Mouse (Mus musculus) intestine, embryonic 16.5 days (tissue): ENCODE data around the gene Ern1. TPM values are rescaled to one million over a fixed set of nuclear protein-coding genes. Genes with fewer than 3 reads are reported as not detected.
"Not testable (repeated sequence)": the region's sequence is repeated elsewhere in the genome, so short reads cannot be mapped to it uniquely, and the experiment has no call there.

Experiments
- ATAC-seq: fragments of 200-750 bp; cut with Nextera tagmentation; 2 replicates; pipeline ENCODE4 v1.8.0; 2017; ENCODE audit warnings: moderate TSS enrichment, moderate library complexity
- H3K27ac ChIP-seq: fragments of 300-500 bp; sonication (generic); 2 replicates; pipeline ENCODE4 v1.5.1; 2014; ENCODE audit warnings: mild to moderate bottlenecking, low read length
- H3K27me3 ChIP-seq: fragments of 300-500 bp; sonication (generic); replicated peaks from 2 replicates; pipeline ENCODE4 v1.6.1; 2014; ENCODE audit warnings: low read length, control low read depth, mixed read lengths; ENCODE audit not compliant: control insufficient read depth, insufficient read depth
- H3K36me3 ChIP-seq: fragments of 300-500 bp; sonication (generic); 2 replicates; pipeline ENCODE4 v1.6.1; 2014; ENCODE audit warnings: low read length, control low read depth; ENCODE audit not compliant: control insufficient read depth, insufficient read depth
- H3K4me1 ChIP-seq: fragments of 300-500 bp; sonication (generic); 2 replicates; pipeline ENCODE4 v1.6.1; 2014; ENCODE audit warnings: low read length, control low read depth, mixed read lengths; ENCODE audit not compliant: control insufficient read depth, insufficient read depth
- H3K4me2 ChIP-seq: fragments of 300-500 bp; sonication (generic); 2 replicates; pipeline ENCODE4 v1.6.1; 2014; ENCODE audit warnings: low read depth, low read length, control low read depth
- H3K4me3 ChIP-seq: fragments of 300-500 bp; sonication (generic); 2 replicates; pipeline ENCODE4 v1.5.1; 2014; ENCODE audit warnings: mild to moderate bottlenecking, low read length
- H3K9ac ChIP-seq: fragments of 300-500 bp; sonication (generic); 2 replicates; pipeline ENCODE4 v1.6.1; 2014; ENCODE audit warnings: low read depth, low read length
- H3K9me3 ChIP-seq: fragments of 300-500 bp; sonication (generic); 2 replicates; pipeline ENCODE4 v1.6.1; 2016; ENCODE audit warnings: low read length, control low read depth; ENCODE audit not compliant: control insufficient read depth
- WGBS: fragments of 180-500 bp; shearing (Covaris S2); extraction: QIAGEN DNeasy Blood & Tissue Kit; methylation state at CpG from one replicate; pipeline ENCODE4 v1.1.7; 2014; 5-methylcytosine and 5-hydroxymethylcytosine counted together
- polyA plus RNA-seq: library from polyadenylated mRNA; unstranded; fragments of >200 nt; fragmentation: Nextera tagmentation; extraction: Ambion mirVana; gene quantifications from 2 replicates; pipeline ENCODE4 v1.2.1, GENCODE M21; 2015

Ern1 gene
- polyA plus RNA-seq, 1 experiment from 2014 or later: 4.1 TPM

DNA sequence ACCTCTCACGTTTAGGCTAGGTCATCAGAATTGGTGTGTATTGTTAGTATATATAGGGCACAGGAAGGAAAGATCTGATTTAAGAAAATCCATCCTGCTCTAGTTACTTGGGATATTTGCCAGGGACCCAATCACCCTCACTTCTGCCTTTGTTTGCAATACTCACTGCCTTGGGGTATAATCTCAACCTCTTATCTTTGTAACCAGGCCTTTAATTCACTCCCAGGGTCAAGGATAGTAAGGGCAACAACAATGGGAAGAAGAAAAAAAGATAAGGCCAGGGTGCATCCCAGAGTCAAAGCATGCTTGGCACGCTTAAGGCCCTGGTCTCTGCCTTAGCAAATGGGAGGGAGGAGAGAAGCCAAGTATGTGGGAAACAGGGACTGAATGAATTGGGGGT, 69.8 kb downstream of the Ern1 start:
- no peak for ATAC-seq
- no peaks in the 10 kb centered on the region for H3K9me3 ChIP-seq
- H3K4me2 ChIP-seq: no peak overlapping the region
- H3K4me1 ChIP-seq: no peaks in the 10 kb centered on the region
- WGBS: 78% methylated on average over 2 of the region's 2 CpGs
- no peak overlapping the region for H3K9ac ChIP-seq
- H3K27ac ChIP-seq: no peak overlapping the region
- H3K27me3 ChIP-seq: no peaks in the 10 kb centered on the region
- H3K36me3 ChIP-seq: no peaks in the 10 kb centered on the region
- H3K4me3 ChIP-seq: no peak overlapping the region

DNA sequence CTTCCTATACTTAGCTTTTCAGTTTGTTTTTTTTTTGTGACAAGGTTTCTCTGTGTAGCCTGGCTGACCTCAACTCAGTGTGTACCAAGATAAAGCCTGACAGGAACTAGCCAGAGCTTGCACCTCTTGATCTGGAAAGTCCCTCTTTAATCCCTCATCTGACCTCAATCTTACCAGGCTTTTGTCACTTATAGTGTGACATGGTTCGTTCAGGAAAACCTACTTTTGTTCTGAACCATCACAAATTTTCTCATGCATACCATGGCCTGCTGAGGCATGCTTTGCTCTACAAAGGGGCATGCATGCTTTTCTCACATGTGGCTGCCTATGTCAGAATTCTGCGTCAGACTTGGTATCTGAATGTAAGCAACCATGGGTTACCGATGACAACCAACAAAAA, 71.3 kb downstream of the Ern1 start:
- no peak overlapping the region for H3K9ac ChIP-seq
- no peaks in the 10 kb centered on the region for H3K36me3 ChIP-seq
- H3K9me3 ChIP-seq: no peaks in the 10 kb centered on the region
- no peak overlapping the region for H3K4me3 ChIP-seq
- no peak overlapping the region for H3K4me2 ChIP-seq
- no peaks in the 10 kb centered on the region for H3K27me3 ChIP-seq
- no peak for ATAC-seq
- no peaks in the 10 kb centered on the region for H3K4me1 ChIP-seq
- H3K27ac ChIP-seq: no peak overlapping the region
- 84% methylated on average over 3 of the region's 3 CpGs for WGBS

DNA sequence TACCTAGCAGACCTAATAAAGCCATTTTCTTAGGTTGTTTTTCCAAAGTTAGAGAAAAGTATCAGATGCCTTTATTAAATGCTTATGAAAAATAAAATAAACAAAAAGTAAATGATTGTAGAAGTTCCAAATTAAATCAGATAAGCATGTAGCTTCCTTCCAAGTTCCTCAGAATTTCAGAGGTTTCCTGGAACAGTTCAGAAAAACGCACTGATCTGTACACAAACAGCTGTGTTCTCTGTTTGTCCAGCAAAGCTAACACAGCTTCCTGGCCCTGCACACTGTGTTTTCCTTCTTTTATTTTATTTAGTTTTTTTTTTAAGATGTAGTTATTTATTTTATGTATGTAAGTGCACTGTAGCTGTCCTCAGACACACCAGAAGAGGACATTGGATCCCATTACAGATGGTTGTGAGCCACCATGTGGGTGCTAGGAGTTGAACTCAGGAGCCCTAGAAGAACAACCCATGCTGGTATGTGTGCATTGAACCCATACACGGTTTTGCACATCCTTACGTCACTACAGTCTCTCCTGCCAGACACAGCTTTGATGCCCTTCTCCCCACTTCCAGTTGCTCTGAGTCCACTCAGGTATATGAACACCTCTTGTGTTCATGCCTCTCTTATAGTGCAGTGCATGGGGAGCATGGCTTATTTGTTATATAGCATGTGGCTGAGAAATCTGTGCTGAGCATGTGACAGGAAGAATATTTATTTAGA, 74.9 kb downstream of the Ern1 start:
- ATAC-seq: no peak
- Histone ChIP-seq H3K4me1 (no peaks in the 10 kb centered on the region), H3K27ac (no peak overlapping the region), H3K4me3 (no peak overlapping the region), H3K36me3 (peaks cover 3% of the 10 kb centered on the region; the same call in 1 of the 2 replicates), H3K27me3 (no peaks in the 10 kb centered on the region), H3K9me3 (no peaks in the 10 kb centered on the region), H3K9ac (no peak overlapping the region), H3K4me2 (no peak overlapping the region)
- WGBS: 88% methylated on average over 3 of the region's 3 CpGs

DNA sequence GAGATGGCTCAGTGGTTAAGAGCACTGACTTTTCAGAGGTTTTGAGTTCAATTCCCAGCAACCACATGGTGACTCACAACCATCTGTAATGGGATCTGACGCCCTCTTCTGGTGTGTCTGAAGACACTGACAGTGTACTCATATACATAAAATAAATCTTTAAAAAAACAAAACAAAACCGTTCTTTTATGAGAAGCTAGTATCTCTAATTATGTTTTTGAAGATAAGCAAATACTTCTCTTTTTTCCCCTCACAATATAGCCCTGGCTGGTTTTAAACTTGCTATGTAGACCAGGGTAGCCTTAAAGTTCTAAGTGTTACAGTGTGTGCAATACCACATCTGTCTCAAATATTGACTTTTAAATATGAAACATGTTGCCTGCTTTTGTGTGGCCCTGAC, 76.5 kb downstream of the Ern1 start:
- H3K27me3 ChIP-seq: no peaks in the 10 kb centered on the region
- H3K9ac ChIP-seq: no peak overlapping the region
- no peaks in the 10 kb centered on the region for H3K9me3 ChIP-seq
- no peak for ATAC-seq
- H3K4me2 ChIP-seq: no peak overlapping the region
- WGBS: 85% methylated on average over 2 of the region's 2 CpGs
- peaks cover 3% of the 10 kb centered on the region; the same call in 1 of the 2 replicates for H3K36me3 ChIP-seq
- no peaks in the 10 kb centered on the region for H3K4me1 ChIP-seq
- H3K27ac ChIP-seq: no peak overlapping the region
- no peak overlapping the region for H3K4me3 ChIP-seq

DNA sequence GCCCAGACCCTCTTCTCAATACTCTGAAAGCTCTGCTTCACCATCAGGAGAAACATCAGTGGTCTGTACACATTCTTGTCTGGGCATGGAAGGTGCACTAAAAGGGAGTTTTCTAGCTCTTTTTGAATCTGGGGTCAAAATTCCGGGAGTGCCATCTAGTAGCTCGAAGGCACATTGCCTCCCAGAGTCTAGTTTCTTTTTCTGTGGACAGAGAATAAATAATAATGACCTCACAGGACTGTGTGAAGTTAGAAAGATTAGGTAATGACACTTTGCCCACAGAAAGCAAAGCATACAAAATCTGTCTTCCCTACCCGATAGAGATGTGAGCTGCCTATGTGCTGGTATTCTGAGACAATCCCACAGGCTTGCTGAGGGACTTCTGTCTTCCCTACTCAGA, 77.1 kb downstream of the Ern1 start:
- Histone ChIP-seq H3K27ac (no peak overlapping the region), H3K4me3 (no peak overlapping the region), H3K4me2 (no peak overlapping the region), H3K36me3 (peaks cover 3% of the 10 kb centered on the region; the same call in 1 of the 2 replicates), H3K9me3 (no peaks in the 10 kb centered on the region), H3K4me1 (no peaks in the 10 kb centered on the region), H3K27me3 (no peaks in the 10 kb centered on the region), H3K9ac (no peak overlapping the region)
- ATAC-seq: no peak
- 88% methylated on average over 3 of the region's 3 CpGs for WGBS

DNA sequence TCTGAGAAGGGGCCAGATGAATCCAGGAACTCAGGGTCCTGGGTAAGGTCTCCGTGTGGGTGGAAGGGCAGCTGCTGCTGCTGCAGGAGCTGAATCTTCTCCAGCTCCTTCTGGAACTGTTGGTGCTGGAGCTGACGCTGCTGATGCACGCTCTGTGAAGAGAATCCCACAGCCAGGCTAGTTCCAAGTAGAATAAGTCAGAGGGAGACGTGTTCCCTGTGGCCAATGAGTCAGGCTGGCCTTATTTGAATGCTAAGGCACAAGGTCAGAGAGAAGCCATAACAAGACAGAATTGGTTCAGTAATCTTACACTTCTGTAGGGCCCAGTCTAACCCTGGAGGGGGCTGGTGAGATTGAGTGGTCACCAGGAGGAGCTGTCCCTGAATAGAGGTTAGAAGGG, 77.6 kb downstream of the Ern1 start:
- Histone ChIP-seq H3K27me3 (no peaks in the 10 kb centered on the region), H3K9ac (no peak overlapping the region), H3K4me3 (no peak overlapping the region), H3K9me3 (no peaks in the 10 kb centered on the region), H3K4me1 (no peaks in the 10 kb centered on the region), H3K27ac (no peak overlapping the region), H3K4me2 (no peak overlapping the region), H3K36me3 (peaks cover 3% of the 10 kb centered on the region; the same call in 1 of the 2 replicates)
- WGBS: 63% methylated on average over 4 of the region's 4 CpGs
- ATAC-seq: no peak

DNA sequence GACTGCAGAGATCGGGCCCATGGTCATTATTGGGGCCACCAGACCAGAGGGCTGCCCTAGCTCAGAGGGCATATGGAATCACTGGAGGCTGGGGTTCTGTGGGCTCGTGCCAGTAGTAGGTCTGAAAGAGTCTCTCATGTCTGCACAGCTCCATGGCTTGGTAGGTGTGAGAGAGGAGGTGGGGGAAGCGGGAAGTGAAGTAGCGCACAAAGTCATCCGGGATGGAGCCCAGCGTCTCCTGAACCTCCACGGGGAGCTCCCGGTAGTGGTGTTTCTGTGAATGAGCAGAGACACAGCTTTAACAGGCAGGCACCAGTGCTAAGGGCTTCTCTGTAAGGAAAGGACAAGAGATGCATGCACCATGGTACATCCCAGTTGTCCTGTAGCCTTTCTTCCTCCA, 89.2 kb downstream of the Ern1 start:
- no peaks in the 10 kb centered on the region for H3K9me3 ChIP-seq
- no peak overlapping the region for H3K4me3 ChIP-seq
- H3K4me2 ChIP-seq: no peak overlapping the region
- no peaks in the 10 kb centered on the region for H3K27me3 ChIP-seq
- WGBS: 92% methylated on average over 8 of the region's 8 CpGs
- H3K9ac ChIP-seq: no peak overlapping the region
- no peaks in the 10 kb centered on the region for H3K4me1 ChIP-seq
- H3K36me3 ChIP-seq: no peaks in the 10 kb centered on the region; the same call in 1 of the 2 replicates
- H3K27ac ChIP-seq: no peak overlapping the region
- ATAC-seq: no peak

DNA sequence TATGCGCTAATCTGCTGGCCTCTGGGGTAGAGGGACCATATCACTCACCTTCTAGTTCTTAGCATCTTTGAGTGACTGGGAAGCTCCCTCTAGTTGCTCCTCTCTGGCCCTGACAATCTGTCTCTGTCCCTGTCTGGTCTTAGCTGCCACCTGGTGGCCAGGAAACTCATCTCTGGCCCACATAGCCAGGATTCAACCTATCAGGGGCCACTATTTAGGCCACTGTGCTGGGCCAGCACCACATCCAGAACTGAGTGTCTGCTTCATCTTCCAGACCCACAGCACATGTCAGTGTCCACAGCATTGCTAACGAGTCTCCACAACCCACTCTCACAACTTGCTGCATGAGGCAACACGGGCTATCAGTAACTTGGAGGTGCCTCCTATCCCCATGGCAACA, 90.0 kb downstream of the Ern1 start:
- Histone ChIP-seq H3K4me2 (no peak overlapping the region), H3K4me3 (no peak overlapping the region), H3K9me3 (no peaks in the 10 kb centered on the region), H3K9ac (no peak overlapping the region), H3K27ac (no peak overlapping the region), H3K4me1 (no peaks in the 10 kb centered on the region), H3K36me3 (no peaks in the 10 kb centered on the region), H3K27me3 (no peaks in the 10 kb centered on the region)
- ATAC-seq: no peak
- WGBS: 88% methylated on average over 3 of the region's 3 CpGs

DNA sequence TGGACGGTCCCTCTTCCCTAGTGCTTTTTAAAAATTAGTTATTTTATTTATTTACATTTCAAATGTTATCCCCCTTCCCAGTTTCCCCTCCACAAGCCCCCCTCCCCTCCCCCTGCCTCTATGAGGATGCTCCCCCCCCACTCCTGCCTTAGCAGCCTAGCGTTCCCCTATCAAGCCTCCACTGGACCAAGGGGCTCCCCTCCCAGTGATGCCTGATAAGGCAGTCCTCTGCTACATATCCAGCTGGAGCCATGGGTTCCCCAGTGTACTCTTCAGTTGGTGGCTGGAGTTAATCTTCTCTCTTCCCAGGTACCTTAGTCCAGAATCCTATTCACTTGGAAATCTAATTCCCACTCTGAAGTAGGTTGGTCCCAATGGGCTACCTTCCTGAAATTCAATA, 93.6 kb downstream of the Ern1 start:
- not testable (repeated sequence) for H3K4me2 ChIP-seq, H3K36me3 ChIP-seq, H3K27ac ChIP-seq, H3K9ac ChIP-seq, H3K4me1 ChIP-seq, ATAC-seq, H3K27me3 ChIP-seq, H3K4me3 ChIP-seq, H3K9me3 ChIP-seq
- 75% methylated on average over 2 of the region's 2 CpGs for WGBS

DNA sequence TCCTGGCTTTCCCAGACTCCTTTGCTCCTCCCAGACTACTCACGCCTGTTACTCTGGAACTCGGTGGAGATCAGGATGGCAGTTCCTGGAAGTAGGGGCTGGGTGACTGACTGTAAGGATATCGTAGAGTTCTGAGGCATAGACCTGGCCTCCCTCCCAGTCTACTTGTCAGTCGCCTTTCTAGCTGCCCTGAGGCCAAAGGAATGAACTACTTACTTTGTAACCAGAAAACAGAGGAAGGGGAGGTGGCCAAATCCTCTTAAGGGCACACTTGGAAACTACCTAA, 94.4 kb downstream of the Ern1 start:
- WGBS: 64% methylated on average over 4 of the region's 4 CpGs
- H3K27ac ChIP-seq: no peak overlapping the region
- no peaks in the 10 kb centered on the region for H3K27me3 ChIP-seq
- no peaks in the 10 kb centered on the region; the same call in 1 of the 2 replicates for H3K4me1 ChIP-seq
- H3K9me3 ChIP-seq: no peaks in the 10 kb centered on the region
- H3K4me3 ChIP-seq: no peak overlapping the region
- H3K36me3 ChIP-seq: no peaks in the 10 kb centered on the region
- no peak overlapping the region for H3K9ac ChIP-seq
- no peak overlapping the region for H3K4me2 ChIP-seq
- no peak for ATAC-seq
